Mouse (Mus musculus) forebrain, embryonic 10.5 days (tissue): Measurements from ENCODE around the gene Zfp609. TPM values are rescaled to one million over a fixed set of nuclear protein-coding genes. Genes with fewer than 3 reads are reported as not detected.
"Not testable (repeated sequence)": the region's sequence is repeated elsewhere in the genome, so short reads cannot be mapped to it uniquely, and the experiment has no call there.

Experiments
- DNase-seq: peaks from one replicate; pipeline ENCODE4 v3.0.0-alpha.2; 2017; ENCODE audit warnings: low spot score; ENCODE audit errors: extremely low spot score
- H3K27ac ChIP-seq: fragments of 300-500 bp; sonication (generic); 2 replicates; pipeline ENCODE4 v1.5.1; 2016; ENCODE audit warnings: mild to moderate bottlenecking
- H3K27me3 ChIP-seq: fragments of 300-500 bp; sonication (generic); 2 replicates; pipeline ENCODE4 v1.6.1; 2016; ENCODE audit warnings: mild to moderate bottlenecking; ENCODE audit not compliant: poor library complexity, severe bottlenecking
- H3K36me3 ChIP-seq: fragments of 300-500 bp; sonication (generic); replicated peaks from 2 replicates; pipeline ENCODE4 v1.6.1; 2016; ENCODE audit warnings: mild to moderate bottlenecking, moderate library complexity
- H3K4me1 ChIP-seq: fragments of 300-500 bp; sonication (generic); 2 replicates; pipeline ENCODE4 v1.6.1; 2016
- H3K4me3 ChIP-seq: fragments of 300-500 bp; sonication (generic); 2 replicates; pipeline ENCODE4 v1.5.1; 2016; ENCODE audit warnings: mild to moderate bottlenecking, moderate library complexity
- H3K9me3 ChIP-seq: fragments of 300-500 bp; sonication (generic); 2 replicates; pipeline ENCODE4 v1.6.1; 2016; ENCODE audit warnings: mild to moderate bottlenecking, moderate library complexity
- WGBS: fragments of 180-500 bp; shearing (Covaris S2); methylation state at CpG from one replicate; pipeline ENCODE4 v1.1.7; 2016; 5-methylcytosine and 5-hydroxymethylcytosine counted together
- polyA plus RNA-seq: library from polyadenylated mRNA; unstranded; fragments of >200 nt; fragmentation: Nextera tagmentation; extraction: Ambion mirVana; gene quantifications from 2 replicates; pipeline ENCODE4 v1.2.1, GENCODE M21; 2016

Gene Zfp609
- polyA plus RNA-seq, 1 experiment from 2014 or later, result 8.2 TPM

DNA sequence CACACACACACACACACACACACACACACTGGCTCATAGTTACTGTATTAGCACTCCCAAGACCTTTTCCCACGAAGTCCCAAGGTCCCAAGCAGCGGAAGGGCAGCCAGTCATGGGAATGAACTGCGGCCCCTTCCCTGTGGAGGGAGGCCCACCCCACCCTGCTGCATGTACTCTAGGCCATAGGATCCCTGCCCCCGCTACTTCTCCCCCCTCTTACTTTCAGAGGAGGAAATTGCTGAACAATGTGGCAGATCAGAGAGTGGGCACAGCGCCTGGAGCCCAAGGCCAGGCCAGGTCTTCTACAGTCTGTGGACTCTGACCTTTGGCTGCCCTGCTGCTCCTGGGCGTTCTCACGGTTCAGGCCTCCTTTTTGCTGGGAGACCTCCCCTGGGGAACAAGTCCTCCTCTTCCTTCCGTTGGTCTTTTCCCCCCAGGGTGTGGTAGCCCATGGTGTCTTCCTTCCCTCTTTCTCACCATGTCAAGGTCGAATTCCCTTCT lies 155.9 kb downstream of the Zfp609 start:
- H3K4me3 ChIP-seq, result no peak overlapping the region
- DNase-seq, result no peak
- WGBS, result 58% methylated on average over 9 of the region's 9 CpGs
- peaks cover 19% of the 10 kb centered on the region for H3K4me1 ChIP-seq
- H3K9me3 ChIP-seq, result no peaks in the 10 kb centered on the region
- peak overlapping the region; percentile 27 for H3K27ac ChIP-seq
- no peaks in the 10 kb centered on the region for H3K36me3 ChIP-seq
- H3K27me3 ChIP-seq, result no peaks in the 10 kb centered on the region

DNA sequence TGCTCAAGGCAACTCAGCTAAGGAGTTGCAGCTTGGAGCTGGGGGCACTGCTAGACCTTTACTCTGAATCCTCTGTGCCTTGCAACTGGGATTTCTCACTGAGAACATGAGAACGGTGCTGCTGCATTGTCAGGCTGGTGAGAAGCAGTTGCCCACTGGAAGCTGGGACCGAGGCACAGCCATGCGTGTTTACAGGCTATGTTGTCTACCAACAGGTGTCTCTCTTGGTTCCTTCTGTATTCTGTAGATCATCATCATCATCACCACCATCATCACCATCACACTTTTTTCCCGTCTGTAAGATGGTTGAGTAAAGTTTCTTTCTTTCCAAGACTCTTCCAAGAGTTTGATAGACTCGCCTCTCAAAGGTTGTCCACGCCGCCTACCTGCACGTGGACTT lies 159.7 kb downstream of the Zfp609 start, which contains the start of gene Oaz2:
Gene Oaz2, plus strand, starts transcription at position 301 of the 400 bp plus-strand sequence.
- 94% methylated on average over 8 of the region's 8 CpGs for WGBS
- Histone ChIP-seq H3K4me1 (peaks cover 11% of the 10 kb centered on the region), H3K27ac (no peak within 1 kb of the TSS), H3K4me3 (no peak within 1 kb of the TSS), H3K9me3 (no peaks in the 10 kb centered on the region), H3K27me3 (no peaks in the 10 kb centered on the region), H3K36me3 (no peaks in the 10 kb centered on the region)
- no peak for DNase-seq

DNA sequence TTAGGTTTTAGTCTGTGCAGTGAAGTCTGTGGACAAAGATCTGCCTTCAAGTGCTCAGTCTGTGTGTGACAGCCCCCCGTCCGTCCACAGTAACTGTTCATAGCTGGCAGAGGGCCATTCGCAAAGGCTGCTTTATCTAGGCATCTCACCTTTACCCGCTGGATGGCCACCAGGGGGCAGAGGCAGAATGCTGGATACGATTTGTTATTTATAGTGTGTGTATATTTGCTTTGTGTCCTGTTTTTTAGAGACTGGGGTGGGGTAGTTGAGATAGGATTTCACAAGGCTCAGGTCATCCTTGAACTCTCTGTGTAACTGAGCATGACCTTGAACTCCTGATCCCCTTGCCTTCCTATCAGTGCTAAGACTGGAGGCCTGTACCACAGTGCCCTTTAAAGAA lies 161.3 kb downstream of the Zfp609 start:
- no peaks in the 10 kb centered on the region for H3K27me3 ChIP-seq
- no peak overlapping the region for H3K27ac ChIP-seq
- no peaks in the 10 kb centered on the region for H3K36me3 ChIP-seq
- H3K4me1 ChIP-seq, result peaks cover 10% of the 10 kb centered on the region
- DNase-seq, result peak; percentile 61
- H3K9me3 ChIP-seq, result no peaks in the 10 kb centered on the region
- H3K4me3 ChIP-seq, result no peak overlapping the region
- 31% methylated on average over 5 of the region's 5 CpGs for WGBS

DNA sequence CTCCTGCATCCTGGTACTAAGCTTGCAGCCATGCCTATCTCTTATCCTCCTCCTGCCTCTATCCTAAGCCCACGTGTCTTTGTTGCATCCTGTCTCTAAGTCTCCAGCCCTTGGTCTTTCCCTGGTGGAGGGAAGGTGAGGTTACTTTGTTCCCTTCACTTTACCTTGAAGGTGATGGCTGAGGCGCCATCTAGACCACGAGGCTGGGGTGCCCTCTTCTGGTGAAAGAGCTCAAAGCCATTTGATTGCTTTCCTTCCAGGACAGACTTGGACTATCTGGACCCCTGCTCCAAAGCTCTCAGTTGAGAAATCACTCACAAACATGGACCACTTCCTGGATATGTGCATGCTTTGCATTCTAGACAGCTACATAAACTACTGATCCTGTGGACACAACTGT lies 163.2 kb downstream of the Zfp609 start:
- peak; percentile 62 for DNase-seq
- Histone ChIP-seq H3K27me3 (no peaks in the 10 kb centered on the region), H3K4me3 (no peak overlapping the region), H3K36me3 (no peaks in the 10 kb centered on the region), H3K4me1 (peaks cover 10% of the 10 kb centered on the region), H3K9me3 (no peaks in the 10 kb centered on the region), H3K27ac (no peak overlapping the region)
- WGBS, result 1% methylated on average over 3 of the region's 3 CpGs

DNA sequence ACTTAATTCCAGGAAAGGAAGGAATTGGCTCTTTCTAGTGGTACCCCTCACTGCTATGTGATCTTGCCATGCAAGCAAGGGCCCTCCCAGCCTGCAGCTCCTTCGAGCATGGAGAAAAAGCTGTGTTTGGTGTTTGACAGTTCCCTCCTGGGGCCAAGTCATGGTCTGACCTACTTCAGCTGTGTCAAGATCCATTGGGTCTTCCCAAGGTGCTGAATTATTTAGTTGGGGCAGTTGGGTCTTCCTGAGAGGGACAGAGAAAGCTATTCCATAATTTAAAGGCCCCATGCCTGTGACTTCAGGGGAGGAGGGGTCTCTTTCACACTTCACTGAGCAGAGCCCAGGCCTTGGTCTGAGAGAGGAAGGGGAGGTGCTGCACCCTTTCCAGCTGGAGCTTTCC lies 165.9 kb downstream of the Zfp609 start:
- peaks cover 10% of the 10 kb centered on the region for H3K4me1 ChIP-seq
- WGBS, result 86% methylated on average over 1 of the region's 1 CpGs
- H3K9me3 ChIP-seq, result no peaks in the 10 kb centered on the region
- DNase-seq, result no peak
- H3K4me3 ChIP-seq, result no peak overlapping the region
- no peak overlapping the region for H3K27ac ChIP-seq
- no peaks in the 10 kb centered on the region for H3K36me3 ChIP-seq
- no peaks in the 10 kb centered on the region for H3K27me3 ChIP-seq

GRCm38 (mm10) chr9:65661029-65661428 lies 166.3 kb downstream of the Zfp609 start:
- Histone ChIP-seq H3K27me3 (no peaks in the 10 kb centered on the region), H3K9me3 (no peaks in the 10 kb centered on the region), H3K36me3 (no peaks in the 10 kb centered on the region), H3K4me1 (peaks cover 10% of the 10 kb centered on the region), H3K4me3 (no peak overlapping the region), H3K27ac (no peak overlapping the region)
- 62% methylated on average over 5 of the region's 5 CpGs for WGBS
- DNase-seq, result no peak

- WGBS, result 85% methylated on average over 3 of the region's 3 CpGs
- Histone ChIP-seq H3K4me1 (peaks cover 10% of the 10 kb centered on the region), H3K36me3 (no peaks in the 10 kb centered on the region), H3K9me3 (no peaks in the 10 kb centered on the region), H3K4me3 (no peak overlapping the region), H3K27me3 (no peaks in the 10 kb centered on the region), H3K27ac (no peak overlapping the region)
- DNase-seq, result no peak
Observed at GRCm38 (mm10) chr9:65657218-65657617, 170.1 kb downstream of the Zfp609 start.

DNA sequence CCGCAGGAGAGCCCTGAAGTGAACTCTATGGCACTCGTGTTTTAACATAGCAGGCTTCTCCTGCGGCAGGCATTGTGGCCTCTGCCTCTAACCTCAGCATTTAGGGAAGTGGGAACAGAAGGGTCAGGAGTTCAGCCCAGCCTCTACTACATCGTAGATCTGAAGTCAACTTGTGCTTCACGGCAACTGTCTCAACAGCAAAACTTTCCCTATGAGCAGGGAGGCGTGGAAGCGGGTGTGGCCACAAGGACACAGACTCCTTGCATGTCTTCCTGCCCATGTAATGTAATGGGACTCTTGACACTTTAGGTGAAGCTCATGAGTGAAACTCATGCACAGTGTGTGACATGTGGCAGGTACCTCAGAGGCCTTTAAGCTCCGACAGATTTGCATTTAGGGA lies 171.8 kb downstream of the Zfp609 start:
- Histone ChIP-seq H3K36me3 (no peaks in the 10 kb centered on the region), H3K4me1 (no peaks in the 10 kb centered on the region), H3K27me3 (no peaks in the 10 kb centered on the region), H3K4me3 (no peak overlapping the region), H3K9me3 (no peaks in the 10 kb centered on the region), H3K27ac (no peak overlapping the region)
- 89% methylated on average over 8 of the region's 8 CpGs for WGBS
- no peak for DNase-seq

- Histone ChIP-seq H3K9me3 (no peaks in the 10 kb centered on the region), H3K27ac (no peak overlapping the region), H3K36me3 (no peaks in the 10 kb centered on the region), H3K4me3 (no peak overlapping the region), H3K4me1 (no peaks in the 10 kb centered on the region), H3K27me3 (no peaks in the 10 kb centered on the region)
- no peak for DNase-seq
- WGBS, result 92% methylated on average over 3 of the region's 3 CpGs
Observed at GRCm38 (mm10) chr9:65654700-65655237, 172.6 kb downstream of the Zfp609 start.

- no peak for DNase-seq
- WGBS, result 94% methylated on average over 4 of the region's 4 CpGs
- Histone ChIP-seq H3K27ac (no peak overlapping the region), H3K4me1 (no peaks in the 10 kb centered on the region), H3K4me3 (no peak overlapping the region), H3K27me3 (no peaks in the 10 kb centered on the region), H3K9me3 (no peaks in the 10 kb centered on the region), H3K36me3 (no peaks in the 10 kb centered on the region)
Observed at GRCm38 (mm10) chr9:65653741-65654140, 173.6 kb downstream of the Zfp609 start.

GRCm38 (mm10) chr9:65651957-65652356 lies 175.4 kb downstream of the Zfp609 start:
- not testable (repeated sequence) for H3K4me3 ChIP-seq, H3K36me3 ChIP-seq, H3K9me3 ChIP-seq, DNase-seq, H3K27ac ChIP-seq, H3K27me3 ChIP-seq, H3K4me1 ChIP-seq
- WGBS, result 86% methylated on average over 1 of the region's 1 CpGs

GRCm38 (mm10) chr9:65649997-65650396 lies 177.4 kb downstream of the Zfp609 start:
- Histone ChIP-seq H3K9me3 (no peaks in the 10 kb centered on the region), H3K4me1 (no peaks in the 10 kb centered on the region), H3K27me3 (no peaks in the 10 kb centered on the region), H3K27ac (no peak overlapping the region), H3K36me3 (no peaks in the 10 kb centered on the region), H3K4me3 (no peak overlapping the region)
- no peak for DNase-seq
- WGBS, result 79% methylated on average over 1 of the region's 1 CpGs

GRCm38 (mm10) chr9:65648730-65649129 lies 178.6 kb downstream of the Zfp609 start:
- no peaks in the 10 kb centered on the region for H3K4me1 ChIP-seq
- WGBS, result 93% methylated on average over 13 of the region's 13 CpGs
- H3K27me3 ChIP-seq, result no peaks in the 10 kb centered on the region
- no peak overlapping the region for H3K27ac ChIP-seq
- no peaks in the 10 kb centered on the region for H3K36me3 ChIP-seq
- H3K4me3 ChIP-seq, result no peak overlapping the region
- H3K9me3 ChIP-seq, result no peaks in the 10 kb centered on the region
- no peak for DNase-seq

- no peak overlapping the region for H3K27ac ChIP-seq
- no peaks in the 10 kb centered on the region for H3K36me3 ChIP-seq
- H3K4me1 ChIP-seq, result peaks cover 8% of the 10 kb centered on the region
- no peak overlapping the region for H3K4me3 ChIP-seq
- H3K27me3 ChIP-seq, result 0 out of 2 replicates have a peak, but pooled peaks cover 3% of the 10 kb centered on the region
- H3K9me3 ChIP-seq, result no peaks in the 10 kb centered on the region
- 89% methylated on average over 2 of the region's 2 CpGs for WGBS
- DNase-seq, result no peak
Observed at GRCm38 (mm10) chr9:65646782-65647181, 180.6 kb downstream of the Zfp609 start.
